Mouse (Mus musculus) adrenal gland, adult 2 months (tissue): Measurements from ENCODE around the gene Yif1a. TPM values are rescaled to one million over a fixed set of nuclear protein-coding genes. Genes with fewer than 3 reads are reported as not detected.
A peak's percentile ranks its signal among the peaks of the same experiment; 100 is the strongest.

ENCODE experiments used
- DNase-seq: peaks from one replicate; pipeline ENCODE4 v3.0.0; 2021
- long read RNA-seq: library from polyadenylated mRNA; stranded (forward); transcript quantifications from one replicate; pipeline ENCODE4 v2.0.0, GENCODE M21; 2021
- polyA plus RNA-seq: library from polyadenylated mRNA; depleted of rRNA; stranded (reverse); fragments of >200 nt; gene quantifications from 2 replicates; pipeline ENCODE4 v1.2.3, GENCODE M21; 2012; rRNA removed
- total RNA-seq, 2 experiments: library from RNA; stranded (reverse); gene quantifications; 2 replicates each; pipeline ENCODE4 v1.2.3; 2021

Yif1a gene
- total RNA-seq (10 to 100 TPM; 69.5 to 82.3 TPM), polyA plus RNA-seq (135 and 147 TPM in 2 replicates)
- long read RNA-seq, transcript Yif1a-201 (8 exons, 1,488 nt), result major isoform, 65 of 72 reads
- long read RNA-seq, partial matches to known transcripts, result 6 of 72 reads
- long read RNA-seq, other reads (novel, unspliced or antisense), result 1 of 72 reads

DNA sequence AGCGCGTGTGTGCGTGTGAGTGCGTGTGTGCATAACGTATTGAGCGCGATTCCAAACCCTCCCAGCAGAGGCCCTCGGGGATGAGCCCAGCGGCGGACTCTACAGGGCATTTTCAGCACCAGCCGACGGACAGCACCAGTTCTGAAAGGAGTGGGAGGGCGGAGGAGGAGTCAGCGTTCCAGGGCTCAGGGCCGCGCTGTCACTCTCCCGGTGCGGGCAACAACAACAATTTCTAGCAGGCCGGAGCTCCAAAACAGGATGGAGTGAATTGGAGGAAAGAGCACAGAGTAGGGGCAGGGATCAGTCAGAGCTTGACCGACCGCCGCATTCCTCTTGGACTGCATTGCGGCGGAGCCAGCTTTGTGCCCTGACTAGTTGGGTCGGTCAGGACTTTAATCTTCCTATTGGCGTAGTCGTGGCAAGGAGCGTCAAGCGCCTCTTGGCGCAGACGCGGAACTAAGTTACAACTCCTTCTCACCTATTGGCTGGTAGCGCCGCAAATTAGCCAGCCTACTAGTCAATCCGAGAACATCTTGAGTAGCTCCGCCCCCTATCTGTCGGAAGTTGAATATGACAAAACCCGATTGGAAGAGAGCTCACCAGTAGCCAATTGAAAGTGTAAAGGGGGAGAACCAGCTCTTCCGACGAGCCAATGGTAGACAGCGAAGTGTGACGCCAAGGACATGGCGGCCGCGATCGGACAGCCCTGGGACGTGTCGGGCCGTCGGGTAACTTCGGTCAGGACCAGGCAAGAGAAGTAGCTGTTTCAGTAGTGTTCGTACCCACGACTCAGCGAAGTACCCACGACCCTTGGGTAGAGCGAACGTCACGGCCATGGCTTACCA, at the start of gene Yif1a:
Gene Yif1a (plus strand): TSS at position 655 of the 845 bp plus-strand sequence.
- peak; percentile 95 for DNase-seq

DNA sequence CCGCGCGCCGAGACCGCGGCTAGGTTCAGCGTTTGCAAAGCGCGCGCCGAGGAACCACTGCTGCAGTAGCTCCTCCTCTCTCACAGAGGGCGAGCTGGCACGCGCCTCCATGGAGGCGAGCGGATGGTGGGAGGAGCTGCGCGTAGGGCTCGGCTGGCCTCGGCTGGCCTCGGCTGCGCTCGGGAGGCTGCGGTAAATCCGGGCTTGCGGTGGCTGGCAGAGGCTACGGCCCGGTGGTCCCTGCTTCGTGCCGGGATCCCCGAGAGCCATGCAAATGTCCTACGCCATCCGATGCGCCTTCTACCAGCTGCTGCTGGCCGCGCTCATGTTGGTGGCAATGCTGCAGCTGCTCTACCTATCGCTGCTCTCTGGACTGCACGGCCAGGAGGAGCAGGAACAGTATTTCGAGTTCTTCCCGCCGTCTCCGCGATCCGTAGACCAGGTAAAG, 49.6 kb upstream of the Yif1a start, which contains the start of the genes B4gat1 and AC124502.3:
Gene B4gat1 (plus strand): TSS at position 118 of the 448 bp plus-strand sequence.
Gene AC124502.3 (plus strand): TSS at position 183 of the 448 bp plus-strand sequence.
- DNase-seq, result peak; percentile 93

DNA sequence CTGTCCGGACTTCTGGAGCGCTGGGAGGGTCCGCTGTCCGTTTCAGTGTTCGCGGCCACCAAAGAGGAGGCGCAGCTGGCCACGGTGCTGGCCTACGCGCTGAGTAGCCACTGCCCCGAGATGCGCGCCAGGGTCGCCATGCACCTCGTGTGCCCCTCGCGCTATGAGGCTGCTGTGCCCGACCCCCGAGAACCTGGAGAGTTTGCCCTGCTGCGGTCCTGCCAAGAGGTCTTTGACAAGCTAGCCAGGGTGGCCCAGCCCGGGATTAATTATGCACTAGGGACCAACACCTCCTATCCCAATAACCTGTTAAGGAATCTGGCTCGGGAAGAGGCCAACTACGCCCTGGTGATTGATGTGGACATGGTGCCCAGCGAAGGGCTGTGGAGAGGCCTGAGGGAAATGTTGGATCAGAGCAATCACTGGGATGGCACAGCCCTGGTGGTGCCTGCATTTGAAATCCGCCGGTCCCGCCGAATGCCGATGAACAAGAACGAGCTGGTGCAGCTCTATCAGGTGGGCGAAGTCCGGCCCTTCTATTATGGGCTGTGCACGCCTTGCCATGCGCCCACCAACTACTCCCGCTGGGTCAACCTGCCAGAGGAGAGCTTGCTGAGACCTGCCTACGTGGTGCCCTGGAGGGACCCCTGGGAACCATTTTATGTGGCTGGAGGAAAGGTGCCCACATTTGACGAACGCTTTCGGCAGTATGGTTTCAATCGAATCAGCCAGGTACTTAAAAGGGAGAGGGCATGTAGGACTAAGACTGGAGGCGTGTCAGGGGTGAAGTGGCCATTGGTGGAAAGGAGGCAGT, 48.8 kb upstream of the Yif1a start:
- DNase-seq, result no peak

DNA sequence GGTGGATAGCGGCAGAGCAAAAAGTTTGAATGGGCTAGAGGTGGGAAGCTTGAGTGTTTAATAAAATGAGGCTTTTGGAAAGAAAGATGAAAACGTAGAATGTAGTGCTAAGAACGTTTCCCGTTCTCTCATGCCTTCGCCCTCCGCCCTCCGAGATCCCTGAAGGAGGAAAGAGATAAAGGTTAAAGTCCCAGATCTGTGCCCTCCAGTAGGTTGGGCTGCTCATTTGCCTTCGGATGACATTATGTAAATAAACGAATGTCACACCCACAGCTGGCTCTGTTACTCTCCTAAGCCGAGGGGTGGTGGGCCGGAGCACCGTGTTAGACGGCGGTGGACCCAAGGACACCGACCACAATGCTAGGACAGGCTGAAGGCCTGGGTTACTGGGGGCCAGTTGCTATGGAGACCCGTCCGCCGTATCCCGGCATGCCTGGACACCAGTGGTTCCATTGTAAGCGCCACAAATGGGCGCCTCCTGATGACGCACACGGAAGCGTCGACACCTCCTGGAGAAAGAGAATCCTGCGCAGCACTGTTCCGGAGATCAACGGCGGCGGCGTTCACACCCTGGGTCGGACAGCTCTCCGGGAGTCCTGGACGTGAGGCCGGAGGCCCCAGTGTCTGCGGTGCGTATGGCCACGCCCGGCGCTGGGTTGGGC, 47.3 kb upstream of the Yif1a start, which contains the start of gene Brms1:
Gene Brms1 (plus strand): TSS at position 493 of the 662 bp plus-strand sequence.
- peak; percentile 94 for DNase-seq

DNA sequence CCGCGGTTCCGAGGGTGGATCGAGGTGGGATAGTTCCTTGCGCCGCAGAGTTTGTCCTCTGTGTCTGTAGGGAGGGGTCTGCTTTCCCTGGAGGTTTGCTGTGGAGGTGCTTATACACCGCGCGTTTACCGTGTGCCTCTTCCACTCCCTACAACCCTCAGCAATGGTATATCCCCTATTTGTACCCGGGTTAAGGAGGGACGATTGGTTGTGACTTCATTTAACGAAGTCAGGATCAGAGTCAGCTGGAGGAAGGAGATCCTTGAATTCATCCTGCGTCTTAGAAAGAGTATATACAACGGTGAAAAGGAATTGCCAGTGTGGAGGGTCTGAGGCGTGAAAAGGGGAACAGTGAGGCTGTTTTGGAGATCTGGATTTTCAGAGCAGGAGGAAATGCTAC, 46.8 kb upstream of the Yif1a start:
- DNase-seq, result no peak

DNA sequence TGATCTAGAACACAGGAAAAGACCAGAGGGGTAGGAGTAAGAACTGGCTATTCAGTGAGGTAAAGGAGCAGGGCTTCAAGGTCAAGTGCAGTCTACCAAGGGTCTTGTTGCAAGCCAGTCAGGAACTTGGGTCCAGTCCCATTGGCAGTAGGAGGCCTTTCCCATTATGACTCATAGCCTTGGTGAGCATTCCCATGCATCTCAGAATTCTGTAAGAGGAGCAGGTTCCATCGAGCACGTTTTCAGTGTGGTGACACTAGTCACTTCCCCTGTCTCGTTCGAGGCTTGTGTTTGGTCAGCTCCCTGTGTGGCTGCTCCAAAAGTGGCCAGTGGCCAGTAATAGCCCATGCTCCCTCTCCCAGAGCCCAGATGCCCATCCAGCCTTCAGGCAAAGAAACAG, 42.8 kb upstream of the Yif1a start:
- no peak for DNase-seq

DNA sequence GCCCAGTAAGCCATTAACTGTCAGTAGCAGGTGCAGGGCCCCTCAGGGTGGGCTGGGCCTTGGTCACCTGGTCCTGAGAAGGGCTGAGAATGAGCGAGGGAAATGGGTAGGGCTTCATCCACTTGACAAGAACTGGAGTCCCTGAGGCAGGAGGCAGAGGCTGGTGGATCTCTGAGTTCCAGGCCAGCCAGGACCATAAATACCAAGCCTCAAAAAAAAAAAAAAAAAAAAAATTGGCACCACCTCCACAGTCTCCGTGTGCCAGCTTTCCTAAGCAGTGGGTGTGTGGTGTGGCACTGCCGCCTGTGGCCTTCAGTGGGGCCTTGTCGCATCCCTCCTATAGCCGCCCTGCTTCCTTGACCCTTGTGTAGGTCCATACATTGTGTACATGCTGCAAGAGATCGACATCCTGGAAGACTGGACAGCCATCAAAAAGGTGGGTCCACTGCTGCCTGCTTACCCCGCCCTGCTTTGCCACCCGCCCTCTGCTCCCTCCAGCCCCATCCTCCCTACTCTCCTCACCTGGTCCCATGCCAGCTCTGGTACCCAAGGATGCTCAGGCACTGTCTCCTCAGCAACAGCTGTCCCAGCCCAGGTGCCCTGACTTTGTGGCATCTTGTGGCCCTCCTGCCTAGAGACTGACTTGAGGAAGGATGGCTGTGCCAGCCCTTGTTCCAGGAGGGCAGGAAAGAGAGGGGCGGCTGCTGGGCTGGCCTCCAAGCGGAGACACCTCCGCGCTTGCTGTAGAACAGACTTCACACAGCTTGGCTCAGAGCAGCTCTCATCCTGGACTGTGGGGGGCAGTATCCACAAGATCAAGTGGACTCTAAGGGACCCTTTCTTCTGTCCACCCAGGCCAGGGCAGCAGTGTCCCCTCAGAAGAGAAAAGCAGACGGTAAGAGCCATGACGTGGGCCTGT, 39.9 kb upstream of the Yif1a start:
- no peak for DNase-seq

DNA sequence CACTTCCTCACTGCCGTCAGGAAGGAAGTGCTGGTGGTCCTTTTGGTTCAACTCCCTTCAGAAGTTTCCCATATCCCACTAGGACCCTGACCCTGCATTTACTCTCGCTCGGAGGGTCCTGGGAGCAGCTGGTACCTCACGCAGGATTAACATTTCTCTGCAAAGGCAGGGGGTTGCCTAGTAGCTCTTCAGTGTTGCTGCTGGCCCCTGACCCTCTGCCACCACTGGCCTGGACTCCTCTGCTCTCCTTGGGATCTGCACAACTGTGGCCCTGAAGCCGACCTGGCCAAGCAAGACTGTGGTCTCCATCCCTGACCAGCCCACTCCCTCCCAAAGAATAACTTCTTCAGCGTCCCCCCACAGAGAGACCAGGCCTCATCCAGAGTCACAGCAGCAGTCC, 39.0 kb upstream of the Yif1a start:
- no peak for DNase-seq

DNA sequence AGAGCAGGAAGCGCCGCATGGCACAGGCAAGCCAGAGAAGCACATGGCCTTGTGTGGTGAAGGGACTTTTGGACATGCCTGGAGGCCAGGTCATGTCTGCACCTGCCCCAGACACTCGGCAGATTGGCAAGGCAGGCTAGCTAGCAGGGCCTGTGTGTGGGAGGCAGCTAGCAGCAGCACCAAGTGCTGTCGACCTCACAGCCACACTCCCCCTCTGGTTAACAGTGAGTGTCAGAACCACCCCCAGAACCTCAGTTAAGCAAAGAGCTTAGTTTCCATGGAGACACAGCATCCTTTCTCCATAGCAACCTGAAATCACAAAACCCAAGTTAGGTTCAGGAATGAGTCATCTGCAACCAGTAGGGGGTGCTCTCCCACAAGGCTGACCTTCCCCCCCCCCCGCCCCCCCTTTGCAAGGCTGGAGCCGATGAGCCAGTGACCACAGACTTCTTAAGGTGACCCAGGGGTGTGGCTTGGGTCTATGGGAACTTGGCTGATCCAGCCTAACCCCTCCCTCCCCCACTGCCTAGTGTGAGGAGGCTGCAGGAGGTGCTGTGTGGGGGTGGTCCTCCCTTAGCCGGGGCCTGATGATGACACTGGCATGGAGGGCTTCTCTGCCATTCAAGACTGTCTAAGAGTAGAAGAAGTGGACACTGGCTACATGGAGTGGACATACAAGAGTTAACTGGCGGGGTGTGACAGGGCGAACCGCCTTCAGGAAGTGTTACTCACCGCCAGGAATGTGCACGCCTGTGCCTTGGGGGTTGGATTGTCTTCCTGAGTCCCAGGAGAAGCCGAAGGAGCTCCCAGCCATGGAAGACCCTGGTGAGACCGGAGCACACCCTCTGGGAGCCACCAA, 38.1 kb upstream of the Yif1a start, which contains the start of gene Rin1:
Gene Rin1 (plus strand): TSS at position 435 of the 859 bp plus-strand sequence.
- DNase-seq, result peak; percentile 80

DNA sequence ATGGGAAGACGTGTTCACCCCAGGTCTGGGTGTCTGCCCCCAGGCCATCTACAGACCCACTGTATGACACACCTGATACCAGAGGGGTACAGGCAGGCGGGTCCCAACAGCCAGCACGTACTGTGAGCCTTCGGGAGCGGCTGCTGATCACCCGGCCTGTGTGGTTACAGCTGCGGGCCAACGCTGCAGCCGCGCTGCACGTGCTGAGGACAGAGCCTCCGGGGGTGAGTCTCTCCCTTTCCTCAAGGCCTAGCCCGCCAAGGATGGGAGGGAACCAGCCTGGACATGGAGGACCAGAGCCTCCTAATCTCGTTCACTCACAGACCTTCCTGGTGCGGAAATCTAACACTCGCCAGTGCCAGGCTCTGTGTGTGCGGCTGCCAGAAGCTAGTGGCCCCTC, 37.3 kb upstream of the Yif1a start:
- peak; percentile 58 for DNase-seq

DNA sequence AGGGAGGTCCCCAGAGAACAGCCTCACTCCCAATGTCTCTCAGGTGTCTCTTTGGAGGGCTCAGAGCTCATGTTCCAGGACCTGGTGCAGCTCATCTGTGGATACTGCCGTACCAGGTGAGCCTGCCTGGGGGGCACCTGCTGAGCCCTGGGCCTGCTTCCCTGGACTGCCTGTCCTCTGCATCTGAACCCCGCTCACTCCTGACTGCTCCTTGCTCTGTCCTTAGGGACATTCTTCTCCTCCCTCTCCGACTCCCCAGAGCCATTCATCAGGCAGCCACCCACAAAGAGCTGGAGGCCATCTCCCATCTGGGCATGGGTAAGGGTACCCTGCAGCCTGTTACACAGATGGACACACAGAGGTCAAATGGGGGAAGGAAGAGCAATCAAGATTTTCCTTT, 36.8 kb upstream of the Yif1a start:
- no peak for DNase-seq

DNA sequence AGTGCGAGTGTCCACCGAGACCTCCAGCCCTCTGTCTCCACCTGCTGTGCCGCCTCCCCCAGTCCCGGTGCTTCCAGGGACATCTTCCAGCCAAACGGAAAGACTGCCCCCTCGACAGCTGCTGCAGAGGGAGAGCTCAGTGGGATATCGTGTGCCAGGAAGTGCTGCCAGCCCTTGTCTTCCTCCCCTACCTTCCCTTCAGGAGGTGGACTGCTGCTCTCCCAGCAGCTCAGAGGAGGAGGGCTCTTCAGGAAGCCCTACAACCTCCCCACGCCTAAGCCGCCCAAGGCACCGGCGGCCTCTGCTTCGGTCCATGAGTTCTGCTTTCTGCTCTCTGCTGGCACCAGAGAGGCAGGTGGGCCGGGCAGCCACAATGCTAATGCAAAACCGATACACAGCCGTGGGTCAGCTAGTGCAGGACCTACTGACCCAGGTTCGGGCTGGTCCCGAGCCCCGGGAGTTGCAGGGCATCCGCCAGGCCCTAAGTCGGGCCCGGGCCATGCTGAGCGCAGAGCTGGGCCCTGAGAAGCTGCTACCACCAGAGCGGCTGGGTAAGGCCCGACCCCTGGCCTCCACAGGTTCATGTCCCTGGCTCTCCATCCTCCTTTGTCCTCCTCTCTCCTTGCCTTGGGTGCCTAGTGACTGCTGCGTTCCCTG, 36.0 kb upstream of the Yif1a start:
- no peak for DNase-seq

DNA sequence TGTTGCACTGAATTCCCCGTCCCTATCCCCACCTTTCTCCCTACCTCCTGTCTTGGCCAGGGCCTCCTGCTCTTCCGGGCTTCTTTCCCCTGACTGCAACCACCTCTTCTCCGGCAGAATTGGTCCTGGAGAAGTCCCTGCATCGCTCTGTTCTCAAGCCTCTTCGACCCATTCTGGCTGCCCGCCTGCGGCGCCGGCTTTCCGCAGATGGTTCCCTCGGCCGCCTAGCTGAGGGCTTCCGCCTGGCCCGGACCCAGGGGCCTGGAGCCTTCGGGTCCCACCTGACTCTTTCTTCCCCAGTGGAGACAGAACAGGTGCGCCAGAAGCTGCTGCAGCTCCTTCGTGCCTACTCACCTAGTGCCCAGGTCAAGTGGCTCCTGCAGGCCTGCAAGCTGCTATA, 35.5 kb upstream of the Yif1a start:
- DNase-seq, result no peak

DNA sequence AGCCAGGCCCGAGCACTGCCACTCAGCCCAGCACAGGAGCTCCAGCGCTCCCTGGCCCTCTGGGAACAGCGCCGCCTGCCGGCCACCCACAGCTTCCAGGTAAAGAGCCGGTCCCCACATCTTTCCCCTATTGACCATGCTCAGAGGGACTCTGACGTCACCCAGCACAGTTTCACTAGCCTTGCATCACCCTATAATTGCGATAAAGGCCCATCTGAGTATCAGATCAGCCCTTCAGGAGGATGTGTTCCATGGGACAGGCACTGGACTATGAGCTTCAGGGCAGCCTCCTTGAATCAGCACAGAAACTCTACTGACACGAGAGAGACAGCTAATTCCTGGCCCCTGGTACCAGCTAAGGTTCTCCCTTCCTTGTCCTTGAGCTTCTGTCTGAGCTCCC, 34.4 kb upstream of the Yif1a start:
- DNase-seq, result peak; percentile 55

DNA sequence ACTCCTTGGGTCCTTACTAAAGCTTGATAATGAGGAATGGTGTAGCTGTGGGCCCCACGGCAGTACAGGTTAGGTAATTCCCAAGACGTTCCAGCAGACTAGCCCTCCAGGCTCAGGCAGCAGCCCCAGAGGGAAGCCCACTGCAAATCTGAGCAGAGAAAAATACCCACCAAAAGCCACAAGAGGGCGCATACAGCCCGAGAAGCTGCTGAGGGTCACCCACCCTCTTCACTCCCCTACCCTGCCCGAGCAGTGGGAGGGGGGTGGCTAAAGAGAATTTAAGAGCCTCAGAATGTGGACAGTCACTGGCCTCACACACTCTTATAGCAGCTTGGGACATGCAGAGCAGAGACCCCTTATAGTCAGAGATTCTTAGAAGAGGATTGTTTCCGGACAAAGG, 32.1 kb upstream of the Yif1a start:
- DNase-seq, result no peak

DNA sequence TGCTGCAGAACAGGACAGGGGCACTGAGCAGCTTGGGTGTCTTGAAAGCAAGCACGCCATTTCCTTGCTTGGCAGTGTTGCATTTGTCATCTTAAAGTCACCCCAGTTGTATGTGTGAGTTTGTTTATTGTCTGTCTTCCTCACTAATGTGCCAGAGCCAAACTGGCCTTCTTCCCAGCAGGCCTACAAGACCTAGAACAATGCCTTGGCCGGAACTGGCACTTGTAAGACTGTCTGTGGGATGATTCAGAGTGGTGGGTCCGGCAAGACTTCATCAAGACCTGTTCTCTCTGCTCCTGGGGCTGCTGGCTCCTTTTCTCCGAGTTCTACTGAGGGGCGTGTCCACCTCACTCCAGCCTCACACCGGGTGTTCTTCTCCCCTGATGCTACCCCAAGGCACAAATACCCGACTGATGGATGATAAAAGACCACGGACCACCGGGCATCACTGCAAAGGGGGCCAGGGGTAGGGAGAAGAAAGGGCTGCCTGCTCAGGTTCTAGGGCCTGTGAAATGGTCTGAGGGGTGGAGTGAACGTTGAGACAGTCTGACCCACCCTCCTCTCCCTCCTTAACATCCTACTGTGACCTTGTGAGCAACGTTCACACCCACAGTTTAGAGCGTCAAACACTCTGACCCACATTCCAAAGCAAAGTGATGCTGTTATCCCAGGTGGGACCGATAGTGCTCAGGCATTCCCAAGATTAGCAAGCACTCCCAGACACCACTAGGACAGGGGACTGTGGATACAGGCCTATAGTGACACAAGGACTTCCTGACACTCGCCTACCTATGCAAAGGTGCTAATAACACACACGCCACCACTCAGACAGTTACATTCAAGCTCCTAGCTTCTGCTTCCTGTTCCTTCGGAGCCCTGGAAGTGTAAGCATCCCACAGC, 30.2 kb upstream of the Yif1a start:
- no peak for DNase-seq

DNA sequence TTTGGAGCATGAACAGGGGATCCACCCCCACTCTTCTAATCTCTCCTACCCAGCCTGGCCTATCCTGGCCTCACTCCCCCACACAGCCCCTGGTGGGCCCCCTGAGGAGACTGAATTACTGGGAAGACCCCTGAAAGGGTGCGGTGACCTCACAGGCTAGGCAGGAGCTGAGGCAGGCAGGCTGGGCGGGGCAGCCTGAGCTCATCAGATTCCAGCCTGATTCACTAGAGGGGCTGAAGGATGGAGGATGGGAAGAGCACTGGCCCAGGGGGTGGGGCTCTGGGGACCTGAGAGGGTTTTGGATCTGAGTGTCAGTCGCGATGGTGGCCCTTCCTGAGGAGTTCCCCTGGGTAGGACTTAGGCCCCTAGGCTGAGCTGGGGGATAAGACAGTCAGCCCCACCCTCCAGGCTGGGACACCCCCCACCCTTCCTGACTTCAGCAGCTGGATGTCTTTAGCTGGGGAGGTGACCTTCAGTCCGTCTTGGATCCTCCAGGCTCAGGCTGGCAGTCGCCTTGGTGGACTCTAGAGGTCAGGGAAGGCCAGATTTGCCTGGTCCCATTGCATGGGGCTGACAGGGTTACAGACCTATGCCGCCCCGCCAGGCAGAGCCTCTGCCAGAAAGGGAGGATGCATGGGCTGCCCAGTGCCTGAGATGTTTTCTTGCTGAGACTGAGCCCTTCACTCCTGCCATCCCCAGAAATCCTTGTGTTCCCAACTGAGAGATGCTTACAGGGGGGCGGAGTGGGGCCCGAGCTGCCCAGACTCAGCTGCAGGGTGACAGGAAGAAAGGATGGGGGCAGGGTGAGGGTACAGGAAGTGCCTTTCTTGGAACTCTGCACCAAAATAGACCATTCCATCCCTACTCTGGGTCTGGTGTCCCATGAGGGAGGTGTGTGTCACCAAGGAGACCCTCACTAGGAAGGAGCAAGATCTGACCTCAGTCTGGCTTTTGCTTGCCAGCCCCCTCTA, 29.3 kb upstream of the Yif1a start:
- no peak for DNase-seq
